Mouse (Mus musculus) layer of hippocampus, adult 9-10 months (tissue): Measurements from ENCODE around the gene Magt1.
"Not testable (repeated sequence)": the region's sequence is repeated elsewhere in the genome, so short reads cannot be mapped to it uniquely, and the experiment has no call there.

ENCODE experiments used
- DNase-seq: peaks from one replicate; pipeline ENCODE4 v3.0.0; 2022; ENCODE audit warnings: low spot score

The Magt1 gene

DNA sequence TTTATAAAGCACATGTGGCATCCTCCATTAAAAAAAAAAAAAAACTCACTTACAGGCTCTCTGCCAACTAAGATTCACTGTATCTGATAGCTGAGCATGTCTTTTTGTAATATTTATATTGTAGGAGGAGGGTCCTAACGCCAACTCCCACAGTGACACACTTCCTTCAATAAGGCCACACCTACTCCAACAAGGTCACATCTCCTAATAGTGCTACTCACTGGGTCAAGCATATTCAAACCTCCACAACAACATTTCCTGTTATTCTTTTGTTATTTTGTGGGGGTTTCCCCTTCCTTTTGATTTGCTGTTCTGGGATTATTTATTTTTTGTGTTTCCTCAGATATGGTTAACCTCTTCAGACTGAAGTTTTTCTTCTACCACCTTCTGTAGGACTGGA, 65.3 kb downstream of the Magt1 start:
- DNase-seq, result no peak

DNA sequence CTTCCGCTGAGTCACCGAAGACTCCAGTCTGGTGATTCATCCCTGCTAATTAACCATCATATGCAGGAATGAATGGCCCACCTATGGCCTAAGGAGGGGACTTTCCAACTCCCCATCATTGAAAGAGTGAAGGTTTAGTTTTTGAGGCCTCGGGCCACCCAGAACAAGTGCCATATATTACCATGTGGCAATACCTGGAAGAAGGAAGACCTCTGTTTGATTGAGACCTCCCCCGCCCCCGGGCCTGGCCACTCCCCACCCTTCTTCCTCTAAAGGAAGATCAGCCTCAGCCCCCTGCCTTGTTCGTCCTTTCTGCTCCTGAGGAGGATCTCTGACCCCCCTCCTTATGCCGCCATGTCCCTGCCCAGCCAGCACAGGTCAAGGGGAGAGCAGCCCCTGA, 72.5 kb downstream of the Magt1 start:
- no peak for DNase-seq

DNA sequence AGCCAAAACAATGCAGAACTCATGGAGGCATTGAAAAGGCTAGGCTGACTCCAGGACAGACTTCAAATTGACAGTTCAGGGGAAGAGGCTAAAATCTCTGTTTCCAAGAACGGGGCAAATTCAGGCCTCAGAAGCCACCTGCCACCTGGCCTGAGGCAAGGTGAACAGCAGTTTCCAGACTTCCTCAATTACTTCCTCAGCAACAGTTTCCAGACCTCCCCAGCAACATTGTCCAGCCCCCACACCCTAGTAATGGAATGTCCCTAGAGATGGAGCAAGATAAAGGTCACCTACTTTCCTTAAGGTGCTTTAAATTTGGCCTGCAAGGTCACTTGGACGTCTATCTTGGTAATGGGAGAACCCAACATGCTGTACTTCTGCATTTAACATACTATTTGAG, 74.0 kb downstream of the Magt1 start:
- DNase-seq, result no peak

GRCm38 (mm10) chrX:105934341-105934740, 77.4 kb downstream of the Magt1 start:
- no peak for DNase-seq

DNA sequence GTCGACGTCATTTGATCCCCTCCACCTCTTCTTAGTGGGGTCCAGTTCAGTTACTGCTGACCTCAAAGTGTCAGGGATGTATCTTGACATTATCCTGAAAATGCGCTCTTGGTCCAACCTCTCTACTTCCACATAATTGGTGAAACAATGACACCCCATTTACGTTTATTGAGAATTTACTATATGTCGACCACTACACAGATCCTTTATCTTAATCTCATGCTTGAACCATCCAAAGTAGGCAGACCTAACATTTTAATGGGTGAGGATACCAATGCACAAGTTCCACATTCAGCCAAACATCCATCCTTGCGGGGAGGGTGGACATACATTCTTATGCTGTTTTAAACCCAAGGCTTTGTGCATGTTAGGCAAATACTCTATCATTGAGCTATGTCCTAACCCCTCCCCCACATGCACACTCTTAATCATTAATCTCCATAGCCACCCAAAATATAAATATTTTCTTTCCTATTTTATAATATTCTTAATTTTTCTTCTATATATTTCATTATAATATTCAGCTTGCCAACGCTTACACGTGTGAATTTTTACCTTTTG, 82.1 kb downstream of the Magt1 start:
- DNase-seq, result no peak

DNA sequence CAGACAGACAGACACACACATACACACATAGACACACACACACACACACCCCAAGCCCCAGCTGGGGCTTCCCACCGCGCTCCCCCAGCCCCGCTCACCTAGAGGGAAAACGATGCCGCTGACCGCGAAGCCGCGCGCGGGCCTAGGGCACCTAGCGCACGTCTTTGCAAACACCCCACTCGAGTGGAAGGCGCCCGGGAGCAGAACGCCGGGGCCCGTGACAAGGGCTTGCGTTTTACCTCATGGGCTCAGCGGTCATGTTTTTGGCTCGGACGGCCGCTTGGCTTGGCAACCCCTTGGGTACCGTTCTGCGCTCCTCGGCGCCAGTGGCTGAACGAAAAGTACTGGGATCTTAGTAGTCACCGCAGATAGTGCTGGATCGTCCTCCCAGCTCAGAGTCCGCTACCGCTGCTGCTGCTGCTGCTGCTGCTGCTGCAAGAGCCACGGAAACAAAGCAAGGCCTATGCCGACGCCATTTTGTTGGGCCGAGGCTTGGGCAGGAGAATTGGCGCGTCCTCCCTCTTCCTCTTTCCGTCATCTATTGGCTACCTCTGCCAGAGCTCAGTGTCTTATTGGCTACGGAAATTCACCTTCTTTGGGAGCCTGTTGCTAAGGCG, 82.7 kb downstream of the Magt1 start, which contains the start of gene Atrx:
Atrx (minus strand) TSS at position 543 of the 617 bp plus-strand sequence.
- DNase-seq, result peak; percentile 67

DNA sequence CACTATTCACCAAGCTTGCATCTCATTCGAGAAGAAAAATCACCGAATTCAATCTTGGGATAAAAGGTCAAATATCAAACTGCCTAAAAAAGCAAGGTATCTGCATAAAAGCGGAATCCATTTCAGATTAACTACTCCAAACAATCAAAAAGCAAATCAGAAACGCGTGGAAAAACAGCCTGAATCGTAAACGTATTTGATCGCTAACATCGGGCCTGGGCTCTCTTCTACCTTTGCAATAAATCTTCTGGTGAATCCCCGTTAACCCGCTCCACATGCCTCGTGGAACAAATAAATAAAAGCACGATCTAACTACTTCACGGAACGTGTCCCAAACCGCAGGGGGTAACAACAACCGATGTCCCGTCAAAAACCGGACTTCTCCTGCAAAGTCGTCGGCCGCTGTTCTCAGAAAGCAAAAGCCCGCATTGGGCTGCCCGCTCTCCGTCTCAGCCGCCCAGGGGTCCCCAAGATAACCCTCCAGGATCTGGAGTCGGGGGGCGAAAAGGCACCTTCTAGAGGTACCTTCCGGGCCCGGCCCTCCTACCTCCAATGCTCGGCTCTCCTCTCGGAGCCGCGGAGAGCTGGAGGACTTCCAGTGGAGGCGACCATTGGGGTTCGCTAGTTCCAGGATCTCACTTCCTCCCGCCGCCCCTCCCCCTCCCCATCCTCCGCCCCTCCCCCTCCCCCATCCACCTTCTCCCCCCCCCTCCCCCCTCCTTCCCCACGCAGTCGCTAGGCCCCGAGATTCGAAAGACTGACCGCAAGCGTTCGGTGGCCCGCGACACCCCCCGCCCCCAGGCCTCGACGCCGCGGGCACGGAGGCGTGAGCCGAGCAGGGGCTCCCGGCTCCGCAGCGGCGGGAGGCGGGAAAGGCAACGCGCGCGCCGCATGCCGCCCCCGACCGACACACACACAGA, 83.5 kb downstream of the Magt1 start:
- no peak for DNase-seq

- DNase-seq, result no peak
Measured at GRCm38 (mm10) chrX:105926121-105926735, 85.5 kb downstream of the Magt1 start.

DNA sequence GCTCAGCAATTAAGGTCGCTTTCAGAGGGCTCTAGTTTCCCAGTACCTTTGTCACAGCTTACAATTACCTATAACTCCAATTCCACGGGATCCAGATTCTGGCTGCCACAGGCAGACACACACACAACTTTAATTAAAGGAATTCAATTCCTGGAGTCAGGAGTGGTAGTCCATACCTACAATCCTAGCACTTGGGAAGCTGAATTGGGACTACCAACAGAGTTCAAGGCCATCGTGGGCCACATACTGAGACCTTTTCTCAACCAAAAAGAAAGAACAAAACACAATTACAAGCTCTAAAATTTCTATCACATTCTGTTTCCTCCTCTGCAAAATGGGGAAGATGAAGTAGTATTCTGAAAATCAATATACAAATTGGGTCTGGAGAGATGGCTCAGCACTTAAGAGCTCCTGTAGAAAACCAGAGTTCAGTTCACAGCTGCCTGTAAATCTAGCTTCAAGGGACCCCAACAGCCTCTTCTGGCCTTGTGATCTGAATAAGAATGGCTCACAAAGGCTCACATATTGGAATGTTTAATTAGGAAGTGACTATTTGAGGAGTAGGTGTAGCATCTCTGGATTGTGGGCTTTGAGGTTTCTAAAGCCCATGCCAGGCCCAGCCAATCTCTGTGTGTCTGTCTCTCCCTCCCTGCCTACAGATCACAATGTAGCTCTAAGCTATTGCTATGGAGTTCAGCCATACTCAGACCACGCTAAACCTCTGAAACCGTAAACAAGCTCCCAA, 87.2 kb downstream of the Magt1 start:
- no peak for DNase-seq

- no peak for DNase-seq
Measured at GRCm38 (mm10) chrX:105923896-105924295, 87.8 kb downstream of the Magt1 start.

GRCm38 (mm10) chrX:105922986-105923385, 88.7 kb downstream of the Magt1 start:
- DNase-seq, result not testable (repeated sequence)

DNA sequence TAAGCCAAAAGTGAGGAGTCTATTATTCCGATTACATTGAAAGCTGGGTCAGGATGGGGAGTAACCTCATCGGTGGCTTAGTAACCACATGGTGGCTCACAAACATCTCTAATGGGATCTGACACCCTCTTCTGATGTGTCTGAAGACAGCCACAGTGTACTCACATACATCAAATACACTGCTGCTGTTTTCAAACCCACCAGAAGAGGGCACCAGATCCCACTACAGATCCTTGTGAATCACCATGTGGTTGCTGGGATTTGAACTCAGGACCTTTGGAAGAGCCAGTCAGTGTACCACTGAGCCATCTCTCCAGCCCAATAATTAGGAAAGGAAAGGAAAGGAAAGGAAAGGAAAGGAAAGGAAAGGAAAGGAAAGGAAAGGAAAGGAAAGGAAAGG, 90.3 kb downstream of the Magt1 start:
- DNase-seq, result no peak
